Mouse (Mus musculus) CH12.LX (cell line): Measurements from ENCODE around the gene Grap. TPM values are rescaled to one million over a fixed set of nuclear protein-coding genes. Genes with fewer than 3 reads are reported as not detected.

ENCODE experiments used
- DNase-seq: peaks from one replicate; pipeline ENCODE4 v3.0.0-alpha.2; 2013; ENCODE audit errors: extremely low read depth
- H3K27ac ChIP-seq: 2 replicates; pipeline ENCODE4 v1.5.1; 2012; ENCODE audit warnings: low read depth, mild to moderate bottlenecking, control low read depth, moderate library complexity; ENCODE audit not compliant: insufficient read depth
- H3K27me3 ChIP-seq: replicated peaks from 2 replicates; pipeline ENCODE3; 2012; ENCODE audit warnings: inconsistent platforms
- H3K36me3 ChIP-seq, 2 experiments: replicated peaks in 1 of 2; 2 replicates each; pipeline versions ENCODE3 to v1.6.1; 2012; ENCODE audit warnings: inconsistent platforms in 1 of 2, low read length in 1 of 2, mild to moderate bottlenecking in 1 of 2, mixed read lengths in 1 of 2, moderate library complexity in 1 of 2; ENCODE audit not compliant: control insufficient read depth in 1 of 2, insufficient read depth in 1 of 2
- H3K4me1 ChIP-seq, 2 experiments: 2 replicates each; pipeline ENCODE4 v1.6.1; 2012; ENCODE audit warnings: inconsistent platforms in 1 of 2, moderate library complexity in 1 of 2; ENCODE audit not compliant: insufficient read depth in 2 of 2, control insufficient read depth in 1 of 2
- H3K4me2 ChIP-seq: 2 replicates; pipeline ENCODE4 v1.6.1; 2012; ENCODE audit warnings: low read depth, mild to moderate bottlenecking, control low read depth; ENCODE audit not compliant: poor library complexity, insufficient read depth, severe bottlenecking
- H3K4me3 ChIP-seq, 3 experiments: fragments of 150-350 bp in 1 of 3; sonication (generic) in 1 of 3; replicated peaks in 1 of 3; 2 replicates each; pipeline versions ENCODE3 to v1.5.1; 2011 to 2012; ENCODE audit warnings: low read depth in 2 of 3, low read length in 2 of 3, mild to moderate bottlenecking in 2 of 3, moderate library complexity in 2 of 3, control low read depth in 1 of 3, improper control_type of control experiment in 1 of 3, inconsistent platforms in 1 of 3, mixed read lengths in 1 of 3; ENCODE audit not compliant: poor library complexity in 1 of 3
- H3K79me2 ChIP-seq: replicated peaks from 2 replicates; pipeline ENCODE4 v1.6.1; 2012; ENCODE audit warnings: mild to moderate bottlenecking, moderate library complexity; ENCODE audit not compliant: control insufficient read depth, poor library complexity, insufficient read depth, severe bottlenecking; ENCODE audit errors: extremely low read depth
- H3K9ac ChIP-seq: 2 replicates; pipeline ENCODE4 v1.6.1; 2012; ENCODE audit warnings: low read depth, mild to moderate bottlenecking, control low read depth, moderate library complexity; ENCODE audit not compliant: insufficient read depth
- H3K9me3 ChIP-seq: replicated peaks from 2 replicates; pipeline ENCODE3; 2012; ENCODE audit warnings: low read length, inconsistent platforms, mixed read lengths
- BHLHE40 ChIP-seq: IDR thresholded peaks from 2 replicates; pipeline ENCODE4 v1.6.1; 2011; ENCODE audit warnings: mild to moderate bottlenecking, low read depth, low read length, improper control_type of control experiment
- CHD1 ChIP-seq: IDR thresholded peaks from 2 replicates; pipeline ENCODE4 v1.6.1; 2012; ENCODE audit warnings: low read depth, low read length, improper control_type of control experiment, inconsistent platforms
- CTCF ChIP-seq, 2 experiments: IDR thresholded peaks in 1 of 2; conservative IDR thresholded peaks in 1 of 2; 2 replicates each; pipeline ENCODE4 v1.5.1; 2011 to 2012; ENCODE audit warnings: low read depth in 2 of 2, low read length in 2 of 2, improper control_type of control experiment in 1 of 2, inconsistent platforms in 1 of 2, mild to moderate bottlenecking in 1 of 2, moderate library complexity in 1 of 2
- E2F4 ChIP-seq: IDR thresholded peaks from 2 replicates; pipeline ENCODE4 v1.6.1; 2011; ENCODE audit warnings: low read depth, low read length, improper control_type of control experiment; ENCODE audit not compliant: insufficient replicate concordance
- ELF1 ChIP-seq: IDR thresholded peaks from 2 replicates; pipeline ENCODE4 v1.6.1; 2014; ENCODE audit warnings: low read depth, mild to moderate bottlenecking, inconsistent platforms, low read length, improper control_type of control experiment
- EP300 ChIP-seq: IDR thresholded peaks from 2 replicates; pipeline ENCODE4 v1.6.1; 2011; ENCODE audit warnings: low read length, improper control_type of control experiment
- ETS1 ChIP-seq: conservative IDR thresholded peaks from 2 replicates; pipeline ENCODE4 v1.6.1; 2012; ENCODE audit warnings: low read depth, mild to moderate bottlenecking, inconsistent platforms, low read length, improper control_type of control experiment, moderate library complexity
- HCFC1 ChIP-seq: IDR thresholded peaks from 2 replicates; pipeline ENCODE4 v1.6.1; 2012; ENCODE audit warnings: low read depth, mild to moderate bottlenecking, inconsistent platforms, low read length, improper control_type of control experiment
- IRF4 ChIP-seq: IDR thresholded peaks from 2 replicates; pipeline ENCODE4 v1.6.1; 2014; ENCODE audit warnings: low read depth, mild to moderate bottlenecking, inconsistent platforms, low read length, improper control_type of control experiment
- JUND ChIP-seq: conservative IDR thresholded peaks from 2 replicates; pipeline ENCODE4 v1.6.1; 2011; ENCODE audit warnings: low read depth, low read length, improper control_type of control experiment
- KAT2A ChIP-seq: IDR thresholded peaks from 2 replicates; pipeline ENCODE4 v1.6.1; 2012; ENCODE audit warnings: low read length, improper control_type of control experiment, inconsistent platforms; ENCODE audit not compliant: insufficient replicate concordance
- MAFK ChIP-seq: IDR thresholded peaks from 2 replicates; pipeline ENCODE4 v1.6.1; 2011; ENCODE audit warnings: low read length, improper control_type of control experiment; ENCODE audit not compliant: insufficient replicate concordance
- MAX ChIP-seq: IDR thresholded peaks from 2 replicates; pipeline ENCODE4 v1.6.1; 2011; ENCODE audit warnings: low read length, improper control_type of control experiment
- MAZ ChIP-seq: IDR thresholded peaks from 2 replicates; pipeline ENCODE4 v1.6.1; 2012; ENCODE audit warnings: low read depth, mild to moderate bottlenecking, inconsistent platforms, low read length, improper control_type of control experiment, moderate library complexity
- MEF2A ChIP-seq: IDR thresholded peaks from 2 replicates; pipeline ENCODE4 v1.6.1; 2014; ENCODE audit warnings: low read depth, mild to moderate bottlenecking, inconsistent platforms, low read length, improper control_type of control experiment, borderline replicate concordance
- NELFE ChIP-seq: IDR thresholded peaks from 2 replicates; pipeline ENCODE4 v1.6.1; 2011; ENCODE audit warnings: low read depth, low read length, improper control_type of control experiment
- POLR2A ChIP-seq: IDR thresholded peaks from 2 replicates; pipeline ENCODE4 v1.6.1; 2011; ENCODE audit warnings: low read depth, mild to moderate bottlenecking, improper control_type of control experiment, low read length
- POLR2AphosphoS2 ChIP-seq: IDR thresholded peaks from 2 replicates; pipeline ENCODE4 v1.6.1; 2011; ENCODE audit warnings: low read depth, low read length, improper control_type of control experiment
- RCOR1 ChIP-seq: conservative IDR thresholded peaks from 2 replicates; pipeline ENCODE4 v1.6.1; 2012; ENCODE audit warnings: low read depth, mild to moderate bottlenecking, inconsistent platforms, low read length, improper control_type of control experiment
- SIN3A ChIP-seq: IDR thresholded peaks from 2 replicates; pipeline ENCODE4 v1.6.1; 2012; ENCODE audit warnings: low read length, improper control_type of control experiment, inconsistent platforms
- TBP ChIP-seq: conservative IDR thresholded peaks from 2 replicates; pipeline ENCODE4 v1.6.1; 2011; ENCODE audit warnings: low read depth, low read length, improper control_type of control experiment
- TCF12 ChIP-seq: IDR thresholded peaks from 2 replicates; pipeline ENCODE4 v1.6.1; 2014; ENCODE audit warnings: low read depth, mild to moderate bottlenecking, inconsistent platforms, low read length, improper control_type of control experiment
- USF1 ChIP-seq: IDR thresholded peaks from 2 replicates; pipeline ENCODE4 v1.6.1; 2014; ENCODE audit warnings: low read depth, mild to moderate bottlenecking, inconsistent platforms, low read length, improper control_type of control experiment
- USF2 ChIP-seq: conservative IDR thresholded peaks from 2 replicates; pipeline ENCODE4 v1.6.1; 2011; ENCODE audit warnings: low read depth, low read length, improper control_type of control experiment
- ZC3H11A ChIP-seq: IDR thresholded peaks from 2 replicates; pipeline ENCODE4 v1.6.1; 2012; ENCODE audit warnings: low read depth, mild to moderate bottlenecking, inconsistent platforms, low read length, improper control_type of control experiment
- ZKSCAN1 ChIP-seq: IDR thresholded peaks from 2 replicates; pipeline ENCODE4 v1.6.1; 2012; ENCODE audit warnings: low read depth, inconsistent platforms, low read length, improper control_type of control experiment, borderline replicate concordance
- ZNF384 ChIP-seq: IDR thresholded peaks from 2 replicates; pipeline ENCODE4 v1.6.1; 2012; ENCODE audit warnings: low read depth, low read length, improper control_type of control experiment, inconsistent platforms
- dilution Hi-C: fragments of 300-500 bp; cut with MboI; formaldehyde crosslinking; loops from 2 replicates; pipeline ENCODE4 v1.14.3; 2020; ENCODE audit warnings: low sequenced_read_pairs; ENCODE audit not compliant: extremely low pct_unique_long_range_greater_than_20kb, extremely low pct_ligation_motif_present
- in situ Hi-C: fragments of 300-500 bp; cut with MboI; formaldehyde crosslinking; loops from 3 replicates; pipeline ENCODE4 v1.14.3; 2019; ENCODE audit warnings: low sequenced_read_pairs, low pct_ligation_motif_present, low pct_unique_long_range_greater_than_20kb, mixed read lengths
- polyA plus RNA-seq: library from polyadenylated mRNA; unstranded; fragments of >175 nt; gene quantifications from 2 replicates; pipeline ENCODE4 v1.2.1, GENCODE M21; 2012; ENCODE audit warnings: low read depth; ENCODE audit not compliant: insufficient read length
- total RNA-seq, 2 experiments: library from RNA; depleted of rRNA; stranded (reverse); fragments of 300-350 nt in 1 of 2; fragments of >200 nt in 1 of 2; gene quantifications; 2 replicates each; pipeline ENCODE4 v1.2.3; 2012 to 2014

Grap gene
- total and polyA plus RNA-seq, 3 experiments, result 274 to 412 (median 280) TPM

GRCm38 (mm10) chr11:61701696-61702095 is 48.6 kb downstream of the Grap start:
- H3K4me3 ChIP-seq, result no peak overlapping the region
- H3K79me2 ChIP-seq, result peaks cover 5% of the 10 kb centered on the region; the same call in 1 of the 2 replicates
- no peak overlapping the region for H3K9ac ChIP-seq
- dilution Hi-C loops, result no loop called here
- peaks cover 50 to 100% of the 10 kb centered on the region in 2 experiments for H3K4me1 ChIP-seq
- H3K4me2 ChIP-seq, result no peak overlapping the region
- H3K9me3 ChIP-seq, result no peaks in the 10 kb centered on the region
- peaks cover 87 to 96% of the 10 kb centered on the region in 2 experiments for H3K36me3 ChIP-seq
- H3K27ac ChIP-seq, result no peak overlapping the region
- in situ Hi-C loops, result loop anchor here (5.0 kb wide), 1 partner anchor 34 kb away; no protein-coding TSS in a partner anchor
- H3K27me3 ChIP-seq, result no peaks in the 10 kb centered on the region
- DNase-seq, result no peak
- TF ChIP-seq HCFC1, result no peak
- TF ChIP-seq USF1, result no peak
- no peak for TF ChIP-seq MEF2A
- no peak for TF ChIP-seq ELF1
- TF ChIP-seq RCOR1, result no peak
- no peak for TF ChIP-seq ETS1
- TF ChIP-seq MAX, result no peak
- TF ChIP-seq ZKSCAN1, result no peak
- no peak for TF ChIP-seq SIN3A
- TF ChIP-seq POLR2A, result no peak
- TF ChIP-seq MAFK, result no peak
- TF ChIP-seq BHLHE40, result no peak
- no peak for TF ChIP-seq USF2
- no peak for TF ChIP-seq NELFE
- TF ChIP-seq CTCF (conservative IDR thresholded peaks at IDR 0.05 in 1 of 2, IDR thresholded peaks at IDR 0.05 in 1 of 2; ENCODE audit: low read depth in 2 of 2, low read length in 2 of 2), result no peak
- TF ChIP-seq JUND, result no peak

- TF ChIP-seq ZNF384 (no peak), ZC3H11A (no peak), EP300 (no peak), ELF1 (no peak), POLR2A (no peak), USF1 (no peak), CHD1 (no peak), MEF2A (no peak), KAT2A (no peak), TCF12 (no peak), RCOR1 (no peak), E2F4 (no peak), IRF4 (no peak), BHLHE40 (no peak), POLR2AphosphoS2 (no peak), TBP (no peak), MAZ (no peak), ZKSCAN1 (no peak), SIN3A (no peak), MAX (no peak)
- Histone ChIP-seq H3K27ac (no peak overlapping the region), H3K79me2 (peaks cover 5% of the 10 kb centered on the region; the same call in 1 of the 2 replicates), H3K4me3 (no peak overlapping the region), H3K9me3 (no peaks in the 10 kb centered on the region), H3K27me3 (no peaks in the 10 kb centered on the region), H3K36me3 (peaks cover 88 to 96% of the 10 kb centered on the region in 2 experiments), H3K4me1 (peaks cover 48 to 100% of the 10 kb centered on the region in 2 experiments), H3K9ac (no peak overlapping the region), H3K4me2 (no peak overlapping the region)
- DNase-seq, result no peak
- in situ Hi-C loops, result loop anchor here (5.0 kb wide), 1 partner anchor 35 kb away; no protein-coding TSS in a partner anchor
- dilution Hi-C loops, result no loop called here
Observed at GRCm38 (mm10) chr11:61702494-61702893, 49.4 kb downstream of the Grap start.
